Mouse (Mus musculus) small intestine, adult 2 months (tissue): ENCODE results near the gene A430078G23Rik.
"Not testable (repeated sequence)": the region's sequence is repeated elsewhere in the genome, so short reads cannot be mapped to it uniquely, and the experiment has no call there.

Experiments used
- CTCF ChIP-seq: fragments of 200-500 bp; IDR thresholded peaks from 2 replicates; pipeline ENCODE4 v1.5.1; 2012; ENCODE audit warnings: low read depth, mild to moderate bottlenecking, control low read depth, inconsistent platforms, low read length, moderate library complexity, mixed read lengths; ENCODE audit not compliant: insufficient replicate concordance, insufficient read length; ENCODE audit errors: extremely low read depth
- POLR2A ChIP-seq: fragments of 200-500 bp; IDR thresholded peaks from 2 replicates; pipeline ENCODE4 v1.6.1; 2012; ENCODE audit warnings: low read depth, mild to moderate bottlenecking, control low read depth, inconsistent platforms, low read length, moderate library complexity

DNA sequence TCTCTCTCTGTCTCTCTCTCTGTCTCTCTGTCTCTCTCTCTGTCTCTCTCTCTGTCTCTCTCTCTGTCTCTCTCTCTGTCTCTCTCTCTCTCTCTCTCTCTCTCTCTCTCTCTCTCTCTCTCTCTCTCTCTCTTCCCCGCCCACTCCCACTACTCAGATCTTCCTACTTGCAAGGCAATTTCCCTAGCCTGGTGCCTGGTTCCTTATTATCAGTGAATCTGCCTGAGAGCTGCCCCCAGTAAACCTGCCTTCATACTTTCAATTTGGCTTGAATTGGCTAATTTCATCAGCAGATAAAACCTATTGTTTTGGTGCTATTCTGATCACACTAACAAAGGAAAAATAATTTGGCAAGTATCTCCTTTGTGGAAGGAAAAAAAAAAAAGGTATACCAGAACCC is 39.8 kb upstream of the A430078G23Rik start:
- TF ChIP-seq CTCF, POLR2A: not testable (repeated sequence)
